Mouse (Mus musculus) liver, embryonic 11.5 days (tissue): ENCODE results near the gene Havcr2. TPM values are rescaled to one million over a fixed set of nuclear protein-coding genes. Genes with fewer than 3 reads are reported as not detected.
"Not testable (repeated sequence)": the region's sequence is repeated elsewhere in the genome, so short reads cannot be mapped to it uniquely, and the experiment has no call there.

Experiments
- ATAC-seq: fragments of 200-750 bp; cut with Nextera tagmentation; replicated peaks from 2 replicates; pipeline ENCODE4 v1.8.0; 2017; ENCODE audit warnings: moderate number of reproducible peaks, mild to moderate bottlenecking, moderate TSS enrichment, moderate library complexity; ENCODE audit not compliant: low FRiP score
- DNase-seq: peaks from one replicate; pipeline ENCODE4 v3.0.0-alpha.2; 2017; ENCODE audit warnings: low spot score
- H3K27ac ChIP-seq: fragments of 300-500 bp; sonication (generic); 2 replicates; pipeline ENCODE4 v1.5.1; 2014; ENCODE audit warnings: mild to moderate bottlenecking, low read depth, low read length, control low read depth
- H3K27me3 ChIP-seq: fragments of 300-500 bp; sonication (generic); replicated peaks from 2 replicates; pipeline ENCODE4 v1.6.1; 2014; ENCODE audit warnings: low read length, mixed read lengths; ENCODE audit not compliant: control insufficient read depth, insufficient read depth
- H3K36me3 ChIP-seq: fragments of 300-500 bp; sonication (generic); 2 replicates; pipeline ENCODE4 v1.6.1; 2014; ENCODE audit warnings: mild to moderate bottlenecking, low read length, moderate library complexity, mixed read lengths; ENCODE audit not compliant: control insufficient read depth, insufficient read depth
- H3K4me1 ChIP-seq: fragments of 300-500 bp; sonication (generic); replicated peaks from 2 replicates; pipeline ENCODE4 v1.6.1; 2014; ENCODE audit warnings: low read length, mixed read lengths; ENCODE audit not compliant: control insufficient read depth, insufficient read depth
- H3K4me2 ChIP-seq: fragments of 300-500 bp; sonication (generic); 2 replicates; pipeline ENCODE4 v1.6.1; 2014; ENCODE audit warnings: mild to moderate bottlenecking, control low read depth, moderate library complexity
- H3K4me3 ChIP-seq: fragments of 300-500 bp; sonication (generic); 2 replicates; pipeline ENCODE4 v1.5.1; 2014; ENCODE audit warnings: low read depth, low read length, control low read depth
- H3K9ac ChIP-seq: fragments of 300-500 bp; sonication (generic); 2 replicates; pipeline ENCODE4 v1.6.1; 2014; ENCODE audit warnings: low read depth, low read length, control low read depth
- H3K9me3 ChIP-seq: fragments of 300-500 bp; sonication (generic); 2 replicates; pipeline ENCODE4 v1.6.1; 2016; ENCODE audit warnings: low read length, inconsistent platforms, mixed read lengths; ENCODE audit not compliant: control insufficient read depth
- WGBS: fragments of 180-500 bp; shearing (Covaris S2); extraction: QIAGEN DNeasy Blood & Tissue Kit; methylation state at CpG from one replicate; pipeline ENCODE4 v1.1.7; 2014; 5-methylcytosine and 5-hydroxymethylcytosine counted together
- polyA plus RNA-seq: library from polyadenylated mRNA; unstranded; fragments of >200 nt; fragmentation: Nextera tagmentation; extraction: Ambion mirVana; gene quantifications from 2 replicates; pipeline ENCODE4 v1.2.1, GENCODE M21; 2014

Gene Havcr2
- polyA plus RNA-seq, 1 experiment from 2014 or later = 0.15 TPM

DNA sequence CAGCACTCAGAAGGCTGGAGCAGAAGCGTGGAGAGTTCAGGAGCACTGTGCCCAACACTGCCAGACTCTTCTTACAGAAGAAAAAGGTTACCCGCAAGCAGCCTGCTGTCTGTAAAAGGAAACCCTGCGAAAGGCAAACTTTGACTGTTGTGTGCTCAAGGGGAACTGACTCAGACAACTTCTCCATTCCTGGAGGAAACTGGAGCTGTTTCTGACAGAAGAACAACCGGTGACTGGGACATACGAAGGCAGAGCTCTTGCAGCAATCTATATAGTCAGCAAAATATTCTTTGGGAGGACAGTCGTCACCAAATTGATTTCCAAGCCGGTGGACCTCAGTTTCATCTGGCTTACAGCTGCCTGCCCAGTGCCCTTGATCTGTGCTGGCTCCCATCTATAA lies 25.8 kb downstream of the Havcr2 start:
- H3K36me3 ChIP-seq = no peaks in the 10 kb centered on the region
- no peaks in the 10 kb centered on the region for H3K27me3 ChIP-seq
- H3K4me1 ChIP-seq = no peaks in the 10 kb centered on the region
- H3K9me3 ChIP-seq = no peaks in the 10 kb centered on the region
- WGBS = 35% methylated on average over 7 of the region's 7 CpGs
- no peak for DNase-seq
- no peak overlapping the region for H3K4me2 ChIP-seq
- no peak for ATAC-seq
- H3K9ac ChIP-seq = no peak overlapping the region
- H3K27ac ChIP-seq = no peak overlapping the region
- no peak overlapping the region for H3K4me3 ChIP-seq

DNA sequence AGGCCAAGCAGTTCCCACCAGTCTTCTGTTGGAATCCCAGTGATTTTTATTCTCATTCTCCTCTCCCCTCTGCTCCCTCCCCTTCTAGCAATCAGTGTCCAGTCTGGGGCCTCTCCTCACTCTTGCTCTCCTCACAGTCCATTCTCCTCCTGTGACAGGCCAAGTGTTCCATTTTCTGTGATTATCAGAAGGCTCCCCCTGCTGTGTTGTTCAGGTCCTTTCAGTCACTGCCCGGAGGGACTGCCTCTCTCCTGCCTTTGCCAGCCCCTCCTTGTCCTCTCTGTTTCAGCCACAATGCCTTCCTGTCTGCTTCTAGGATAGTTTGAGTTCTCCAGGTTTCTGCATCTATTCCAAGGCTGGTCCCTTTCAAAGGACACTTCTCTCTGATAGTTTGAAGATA lies 33.5 kb downstream of the Havcr2 start:
- ATAC-seq = no peak
- no peak for DNase-seq
- H3K4me1 ChIP-seq = no peaks in the 10 kb centered on the region
- 56% methylated on average over 1 of the region's 1 CpGs for WGBS
- no peak overlapping the region for H3K9ac ChIP-seq
- no peaks in the 10 kb centered on the region for H3K27me3 ChIP-seq
- H3K36me3 ChIP-seq = no peaks in the 10 kb centered on the region
- H3K4me2 ChIP-seq = no peak overlapping the region
- no peak overlapping the region for H3K27ac ChIP-seq
- H3K4me3 ChIP-seq = no peak overlapping the region
- H3K9me3 ChIP-seq = no peaks in the 10 kb centered on the region

DNA sequence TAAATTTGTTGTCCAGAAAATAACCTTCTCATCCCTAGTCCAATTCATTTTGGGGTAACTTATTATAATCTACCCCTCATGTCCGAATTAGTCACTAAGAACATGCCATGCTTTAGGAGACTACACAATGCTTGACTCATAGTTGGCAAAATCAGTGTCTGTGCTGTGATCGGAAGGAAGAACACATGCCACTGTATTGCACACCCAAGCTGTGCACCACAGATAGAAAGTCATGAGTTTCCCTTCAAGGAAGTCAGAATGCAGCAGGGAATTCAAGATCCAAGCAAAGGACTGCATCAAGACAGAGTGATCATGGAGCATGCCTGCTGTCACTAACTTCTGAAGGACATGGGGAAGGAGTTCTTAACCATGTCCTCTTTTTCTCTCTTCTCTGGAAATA lies 33.9 kb downstream of the Havcr2 start:
- 69% methylated on average over 2 of the region's 2 CpGs for WGBS

DNA sequence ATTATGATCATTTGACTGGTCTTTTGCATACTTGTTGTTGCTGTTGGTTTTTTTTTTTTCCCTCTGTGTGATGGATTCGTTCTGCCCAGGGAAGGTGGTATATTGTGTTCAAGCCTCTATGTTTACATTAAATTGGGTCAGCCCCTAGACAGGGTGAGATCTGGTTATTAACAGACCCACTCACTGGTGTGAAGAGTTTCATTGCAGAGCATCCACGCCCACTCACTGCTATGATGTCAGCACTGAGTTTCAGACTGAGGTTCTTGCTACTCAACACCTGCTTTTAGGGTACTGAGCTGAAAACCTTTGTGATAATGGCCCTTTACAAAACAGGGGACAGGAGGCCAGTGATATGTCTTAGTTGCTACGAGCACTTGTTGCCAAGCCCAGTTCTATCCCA lies 52.4 kb downstream of the Havcr2 start:
- DNase-seq = no peak
- Histone ChIP-seq H3K27me3 (no peaks in the 10 kb centered on the region), H3K4me1 (no peaks in the 10 kb centered on the region), H3K4me2 (no peak overlapping the region), H3K9me3 (no peaks in the 10 kb centered on the region), H3K27ac (no peak overlapping the region), H3K4me3 (no peak overlapping the region), H3K36me3 (no peaks in the 10 kb centered on the region), H3K9ac (no peak overlapping the region)
- 72% methylated on average over 3 of the region's 3 CpGs for WGBS
- ATAC-seq = no peak

More for the DNA sequence above, 33.9 kb downstream of the Havcr2 start:
- no peaks in the 10 kb centered on the region for H3K27me3 ChIP-seq
- H3K36me3 ChIP-seq = no peaks in the 10 kb centered on the region
- no peaks in the 10 kb centered on the region for H3K9me3 ChIP-seq
- no peak overlapping the region for H3K27ac ChIP-seq
- H3K4me3 ChIP-seq = no peak overlapping the region
- no peaks in the 10 kb centered on the region for H3K4me1 ChIP-seq
- H3K9ac ChIP-seq = no peak overlapping the region
- DNase-seq (no peak), ATAC-seq (no peak)
- H3K4me2 ChIP-seq = no peak overlapping the region

DNA sequence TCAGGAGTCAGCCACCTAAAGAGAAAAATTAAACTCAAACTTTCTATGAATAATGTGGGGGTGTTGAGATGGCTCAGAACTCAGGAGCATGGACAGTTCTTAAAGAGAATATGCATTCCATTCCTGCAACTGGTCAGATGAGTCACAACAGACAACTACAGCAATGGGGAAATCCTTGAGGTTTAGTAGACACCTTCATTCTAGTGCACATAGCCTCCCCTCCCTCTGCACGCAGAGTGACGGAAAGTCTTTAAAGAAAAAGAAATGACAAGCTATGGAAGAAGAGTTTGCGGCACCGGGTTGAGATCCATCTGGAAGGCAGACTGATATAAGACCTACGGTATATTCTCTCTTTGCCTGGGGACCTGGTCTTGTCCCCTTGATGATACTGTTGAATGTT lies 55.2 kb downstream of the Havcr2 start:
- no peak overlapping the region for H3K4me2 ChIP-seq
- H3K27me3 ChIP-seq = no peaks in the 10 kb centered on the region
- 90% methylated on average over 5 of the region's 5 CpGs for WGBS
- H3K27ac ChIP-seq = no peak overlapping the region
- H3K9ac ChIP-seq = no peak overlapping the region
- no peaks in the 10 kb centered on the region for H3K4me1 ChIP-seq
- DNase-seq (no peak), ATAC-seq (no peak)
- no peaks in the 10 kb centered on the region for H3K9me3 ChIP-seq
- no peak overlapping the region for H3K4me3 ChIP-seq
- H3K36me3 ChIP-seq = no peaks in the 10 kb centered on the region

DNA sequence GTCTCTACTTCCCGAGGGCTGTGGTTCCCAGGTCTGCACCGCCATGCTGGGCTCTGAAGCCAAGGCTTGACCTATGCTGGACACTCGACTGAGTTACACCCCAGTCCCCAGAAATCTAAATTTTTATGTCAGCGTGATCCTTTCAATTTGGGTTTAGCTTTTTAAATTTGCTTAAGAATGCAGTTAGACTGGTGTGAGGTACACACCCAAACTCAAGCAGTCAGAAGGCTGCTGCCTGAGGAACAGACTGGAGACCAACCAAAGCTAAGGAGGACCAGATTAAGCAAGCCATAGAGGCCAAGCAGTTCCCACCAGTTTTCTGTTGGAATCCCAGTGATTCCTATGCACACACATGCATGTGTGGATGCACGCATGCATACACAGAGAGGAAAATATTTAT lies 66.6 kb downstream of the Havcr2 start:
- DNase-seq, H3K27ac ChIP-seq, H3K27me3 ChIP-seq, H3K4me2 ChIP-seq, H3K36me3 ChIP-seq, H3K4me1 ChIP-seq, ATAC-seq, H3K4me3 ChIP-seq, H3K9me3 ChIP-seq, H3K9ac ChIP-seq: not testable (repeated sequence)
- 71% methylated on average over 5 of the region's 5 CpGs for WGBS

DNA sequence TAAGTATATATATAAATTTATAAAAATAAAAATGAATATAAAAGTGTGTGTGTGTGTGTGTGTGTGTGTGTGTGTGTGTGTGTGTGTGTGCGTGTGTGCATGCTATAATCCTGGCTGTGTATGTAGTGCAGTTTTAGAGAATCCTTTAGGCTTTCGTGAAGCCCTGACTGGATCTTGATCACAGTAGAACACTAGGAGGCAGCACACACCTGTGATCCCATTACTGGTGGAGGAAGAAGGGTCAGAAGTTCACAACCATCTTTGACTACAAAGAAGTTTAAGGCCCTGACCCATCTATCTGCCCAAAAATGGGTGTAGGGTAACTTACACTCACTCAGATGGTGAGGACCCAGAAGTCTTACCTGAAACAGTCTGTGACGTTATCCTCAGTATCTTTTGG lies 68.0 kb downstream of the Havcr2 start:
- no peaks in the 10 kb centered on the region for H3K9me3 ChIP-seq
- H3K36me3 ChIP-seq = no peaks in the 10 kb centered on the region
- H3K4me2 ChIP-seq = no peak overlapping the region
- no peak overlapping the region for H3K27ac ChIP-seq
- no peak for DNase-seq
- H3K9ac ChIP-seq = no peak overlapping the region
- no peaks in the 10 kb centered on the region for H3K27me3 ChIP-seq
- no peak overlapping the region for H3K4me3 ChIP-seq
- WGBS = 66% methylated on average over 3 of the region's 3 CpGs
- no peaks in the 10 kb centered on the region for H3K4me1 ChIP-seq
- no peak for ATAC-seq

DNA sequence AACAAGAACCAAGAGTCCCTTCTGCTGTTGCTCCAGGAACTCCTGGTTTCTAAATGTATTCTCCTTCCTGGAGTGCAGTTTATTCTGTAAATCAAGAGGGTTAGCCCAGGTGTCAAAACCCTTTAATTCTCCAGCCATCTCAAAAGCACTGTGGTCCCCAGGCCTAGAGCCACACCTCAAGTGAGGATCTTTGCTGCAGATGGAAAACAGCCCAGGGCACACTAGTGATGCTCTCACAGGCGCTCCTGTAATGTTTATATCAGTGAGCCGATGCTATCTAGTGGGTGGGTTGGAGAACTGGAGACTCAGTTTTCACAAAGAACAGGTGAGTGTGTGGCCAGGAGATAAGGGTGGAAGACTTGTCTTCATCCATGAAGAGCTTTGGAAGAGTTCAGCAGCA lies 69.2 kb downstream of the Havcr2 start, which contains the start of gene Gm12169:
Gene Gm12169, plus strand, starts transcription at position 301 of the 400 bp plus-strand sequence.
- Histone ChIP-seq H3K4me2 (no peak within 1 kb of the TSS), H3K36me3 (no peaks in the 10 kb centered on the region), H3K4me3 (no peak within 1 kb of the TSS), H3K27me3 (no peaks in the 10 kb centered on the region), H3K4me1 (no peaks in the 10 kb centered on the region), H3K9me3 (no peaks in the 10 kb centered on the region), H3K27ac (no peak within 1 kb of the TSS), H3K9ac (no peak within 1 kb of the TSS)
- ATAC-seq = no peak
- 83% methylated on average over 2 of the region's 2 CpGs for WGBS
- DNase-seq = no peak

DNA sequence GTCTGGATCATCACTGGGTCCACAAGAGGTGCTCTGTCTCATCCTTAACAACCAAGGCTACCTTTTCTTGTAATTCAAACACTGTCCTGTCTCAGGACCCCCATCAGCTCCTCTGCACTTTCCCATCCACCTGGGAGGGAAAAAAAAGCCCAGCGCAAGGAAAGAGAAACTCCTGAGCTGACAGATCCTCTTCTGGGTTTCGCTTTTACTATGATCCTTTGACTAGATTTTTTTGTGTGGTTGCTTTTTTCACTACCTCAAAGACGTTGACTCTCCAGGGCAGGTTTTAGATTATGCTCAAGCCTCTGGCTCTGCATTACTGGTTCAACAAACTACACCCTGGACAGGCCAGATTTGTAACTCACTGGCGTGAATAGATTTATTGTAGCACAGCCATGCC lies 75.4 kb downstream of the Havcr2 start:
- no peak overlapping the region for H3K9ac ChIP-seq
- no peak overlapping the region for H3K27ac ChIP-seq
- no peaks in the 10 kb centered on the region for H3K4me1 ChIP-seq
- no peaks in the 10 kb centered on the region for H3K27me3 ChIP-seq
- ATAC-seq (no peak), DNase-seq (no peak)
- 69% methylated on average over 4 of the region's 4 CpGs for WGBS
- H3K36me3 ChIP-seq = no peaks in the 10 kb centered on the region
- H3K4me3 ChIP-seq = no peak overlapping the region
- no peak overlapping the region for H3K4me2 ChIP-seq
- no peaks in the 10 kb centered on the region for H3K9me3 ChIP-seq
